Mouse (Mus musculus) embryonic fibroblast, embryonic 13.5 days (primary cell): ENCODE results near the gene 2010300C02Rik. TPM values are rescaled to one million over a fixed set of nuclear protein-coding genes. Genes with fewer than 3 reads are reported as not detected.

Experiments
- H3K27ac ChIP-seq: 2 replicates; pipeline ENCODE4 v1.5.1; 2012; ENCODE audit warnings: low read length, control low read depth, inconsistent platforms; ENCODE audit not compliant: insufficient read depth
- H3K4me1 ChIP-seq: 2 replicates; pipeline ENCODE4 v1.6.1; 2011; ENCODE audit warnings: low read length; ENCODE audit not compliant: control insufficient read depth, insufficient read depth
- H3K4me3 ChIP-seq: 2 replicates; pipeline ENCODE4 v1.5.1; 2011; ENCODE audit warnings: mild to moderate bottlenecking, control low read depth, low read length; ENCODE audit not compliant: insufficient read depth
- CTCF ChIP-seq: IDR thresholded peaks from 2 replicates; pipeline ENCODE4 v1.5.1; 2011; ENCODE audit warnings: mild to moderate bottlenecking, control low read depth, low read length, moderate library complexity, borderline replicate concordance; ENCODE audit not compliant: insufficient read depth
- POLR2A ChIP-seq: IDR thresholded peaks from 2 replicates; pipeline ENCODE4 v1.6.1; 2011; ENCODE audit warnings: low read depth, mild to moderate bottlenecking, control low read depth, low read length, moderate library complexity
- polyA plus RNA-seq: library from polyadenylated mRNA; stranded (reverse); fragments of >200 nt; gene quantifications from 2 replicates; pipeline ENCODE4 v1.2.4, GENCODE M21; 2011; ENCODE audit warnings: low read depth; ENCODE audit not compliant: missing spikeins, insufficient read length

2010300C02Rik gene
- polyA plus RNA-seq, 1 experiment: 0.18 TPM

DNA sequence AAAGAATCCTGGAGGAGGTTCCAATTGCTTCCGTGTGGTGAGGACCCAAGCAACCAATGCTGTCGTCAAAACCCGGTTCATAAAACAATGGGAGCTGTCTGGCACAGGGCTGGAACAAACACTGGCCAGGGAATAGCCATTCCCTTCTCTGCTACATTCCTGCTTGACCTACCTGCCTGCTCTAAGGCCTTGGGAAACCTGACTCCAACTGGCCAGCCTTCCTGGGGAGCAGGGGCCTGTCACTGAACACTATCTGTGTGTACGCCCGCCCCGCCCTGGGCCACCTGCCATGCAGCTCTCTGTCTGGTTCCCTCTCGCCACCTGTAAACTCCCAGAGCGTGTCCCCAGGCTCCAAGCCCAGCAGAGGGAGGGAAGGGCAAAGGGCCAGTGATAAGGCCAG is 25.5 kb downstream of the 2010300C02Rik start:
- Histone ChIP-seq H3K4me1 (no peaks in the 10 kb centered on the region), H3K27ac (no peak overlapping the region), H3K4me3 (no peak overlapping the region)
- TF ChIP-seq POLR2A (no peak), CTCF (no peak)

- TF ChIP-seq POLR2A (no peak), CTCF (no peak)
- H3K4me1 ChIP-seq: no peaks in the 10 kb centered on the region
- H3K4me3 ChIP-seq: no peak overlapping the region
- H3K27ac ChIP-seq: no peak overlapping the region
Measured at GRCm38 (mm10) chr1:37691179-37691578, 28.7 kb downstream of the 2010300C02Rik start.

- TF ChIP-seq POLR2A: no peak
- TF ChIP-seq CTCF: no peak
- no peak overlapping the region for H3K4me3 ChIP-seq
- H3K4me1 ChIP-seq: no peaks in the 10 kb centered on the region
- no peak overlapping the region for H3K27ac ChIP-seq
Measured at GRCm38 (mm10) chr1:37690665-37691064, 29.2 kb downstream of the 2010300C02Rik start.

DNA sequence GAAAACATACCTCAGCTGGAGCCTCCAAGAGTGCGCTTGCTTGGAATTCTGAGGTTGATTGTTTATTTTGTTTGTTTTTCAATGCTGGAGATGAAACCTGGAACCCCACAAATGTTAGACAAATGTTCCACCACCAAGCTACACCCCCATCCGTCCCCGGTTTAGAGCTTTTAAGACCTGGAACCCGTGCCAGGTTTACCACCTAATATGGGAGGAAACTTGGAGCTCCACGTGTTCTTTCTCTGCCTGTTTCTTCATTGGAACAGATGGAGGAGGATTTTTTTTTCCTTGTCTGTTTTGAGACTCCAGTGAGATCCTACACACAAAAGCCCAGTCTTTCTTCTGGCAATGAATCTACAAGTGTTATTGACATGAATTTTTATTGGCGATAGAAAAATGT is 30.2 kb downstream of the 2010300C02Rik start:
- Histone ChIP-seq H3K27ac (no peak overlapping the region), H3K4me1 (no peaks in the 10 kb centered on the region), H3K4me3 (no peak overlapping the region)
- TF ChIP-seq POLR2A (no peak), CTCF (no peak)

GRCm38 (mm10) chr1:37688351-37688750 is 31.5 kb downstream of the 2010300C02Rik start:
- no peak for TF ChIP-seq CTCF
- TF ChIP-seq POLR2A: no peak
- Histone ChIP-seq H3K4me3 (no peak overlapping the region), H3K27ac (no peak overlapping the region), H3K4me1 (no peaks in the 10 kb centered on the region)

DNA sequence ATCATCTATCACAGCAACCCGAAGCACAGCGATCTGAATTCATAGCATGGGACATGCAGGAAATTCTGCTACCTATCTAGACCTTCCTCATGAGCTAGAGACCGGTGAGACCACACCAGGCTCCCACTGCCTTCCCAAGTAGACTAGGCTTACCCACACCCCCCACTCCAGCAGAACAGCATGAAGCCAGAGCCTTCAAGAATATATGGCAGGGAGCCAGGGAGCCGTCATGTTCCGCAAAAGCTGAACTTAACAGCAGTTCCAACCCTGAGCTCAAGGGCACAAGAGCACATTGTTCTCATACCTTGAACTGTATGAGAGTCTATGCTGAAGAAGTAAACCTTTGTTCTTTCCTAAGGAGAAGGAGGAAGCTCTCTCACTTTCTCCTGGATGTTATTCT is 32.4 kb downstream of the 2010300C02Rik start:
- no peak overlapping the region for H3K27ac ChIP-seq
- no peak overlapping the region for H3K4me3 ChIP-seq
- TF ChIP-seq CTCF (no peak), POLR2A (no peak)
- no peaks in the 10 kb centered on the region for H3K4me1 ChIP-seq

DNA sequence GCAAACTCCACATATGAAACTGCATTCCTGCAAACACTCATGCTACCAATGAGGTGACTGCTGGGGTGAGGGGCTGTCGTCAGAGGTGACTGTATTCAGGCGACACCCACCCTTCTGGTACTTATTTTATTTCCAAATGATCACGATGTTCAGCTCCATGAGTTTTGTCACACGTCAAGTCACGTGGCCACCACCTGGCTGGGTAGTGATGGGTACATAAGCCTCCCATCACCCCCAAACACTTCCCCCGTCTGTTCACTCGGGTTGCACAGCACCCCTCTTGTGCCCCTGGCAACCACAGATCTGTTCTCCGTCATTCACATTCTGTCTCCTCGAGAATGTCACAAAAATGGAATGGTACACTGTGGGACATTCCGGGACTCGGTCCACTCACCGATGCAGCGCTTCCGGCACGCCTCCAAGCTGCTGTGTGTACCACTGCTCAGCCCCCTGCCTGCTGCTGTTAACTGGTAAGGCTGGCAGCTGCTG is 32.9 kb downstream of the 2010300C02Rik start:
- Histone ChIP-seq H3K4me1 (no peaks in the 10 kb centered on the region), H3K27ac (no peak overlapping the region), H3K4me3 (no peak overlapping the region)
- TF ChIP-seq CTCF: no peak
- TF ChIP-seq POLR2A: no peak

DNA sequence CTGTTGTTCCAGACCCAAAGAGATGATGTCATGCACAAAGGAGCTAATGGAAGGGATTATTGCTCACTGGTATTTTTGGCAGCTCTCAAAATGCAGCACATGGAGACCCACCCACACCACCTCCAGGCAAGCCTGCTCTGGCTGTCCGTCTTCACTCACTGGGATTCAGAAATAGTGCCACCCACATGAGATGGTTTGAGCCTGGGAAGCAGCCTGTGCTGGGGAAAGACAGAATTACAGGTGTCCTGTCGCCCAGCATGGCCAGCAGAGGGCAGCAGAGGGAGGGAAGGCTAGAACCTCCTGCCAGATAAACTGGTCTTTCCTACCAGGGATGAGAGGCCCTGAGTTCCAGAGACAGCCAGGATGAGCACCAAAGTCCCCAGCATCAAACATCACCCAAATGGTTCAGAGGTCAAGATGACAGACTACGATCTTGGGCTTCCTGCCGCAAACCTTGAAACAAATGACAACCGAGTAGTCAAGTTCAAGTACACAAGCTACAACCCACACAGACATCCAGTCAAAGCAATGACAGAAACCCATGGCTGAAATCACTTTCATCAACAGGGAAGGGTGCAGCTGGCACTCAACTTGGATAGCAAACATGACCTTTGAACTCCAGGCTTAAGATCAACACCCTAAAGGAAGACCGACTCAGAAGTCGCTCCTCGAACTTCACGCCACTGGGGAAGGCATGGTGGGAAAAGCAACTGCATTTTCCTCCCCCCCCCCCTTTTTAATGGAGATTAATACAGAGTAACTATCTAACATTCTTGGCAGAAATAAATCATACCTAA is 41.4 kb downstream of the 2010300C02Rik start:
- Histone ChIP-seq H3K4me1 (no peaks in the 10 kb centered on the region), H3K27ac (no peak overlapping the region), H3K4me3 (no peak overlapping the region)
- TF ChIP-seq POLR2A (no peak), CTCF (peak; percentile 95)

DNA sequence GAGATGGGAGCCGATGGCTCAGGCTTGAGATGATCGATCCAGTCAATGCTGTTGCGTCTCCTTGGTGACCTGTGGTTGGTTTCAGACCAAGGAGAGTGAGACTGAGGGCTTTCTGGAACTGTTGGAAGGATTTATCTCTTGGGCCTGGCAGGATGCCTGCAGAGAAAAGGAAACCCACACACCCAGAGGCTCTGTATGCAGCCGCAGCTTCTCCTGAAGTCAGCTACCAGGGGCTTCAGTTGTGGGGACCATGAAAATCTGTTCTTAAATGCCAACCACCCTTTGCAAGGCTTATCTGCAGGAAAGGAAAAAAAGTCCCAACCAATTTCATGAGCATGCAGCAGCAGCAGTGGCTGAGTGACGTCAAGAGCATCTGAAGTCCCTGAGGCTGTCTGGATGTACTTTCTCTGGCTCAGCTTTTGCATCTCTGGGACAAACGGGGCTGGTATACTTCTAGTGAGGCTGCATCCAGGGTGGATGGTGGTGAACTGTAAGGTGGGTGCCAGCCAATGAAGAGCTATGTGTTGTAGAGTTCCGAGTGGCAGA is 42.8 kb downstream of the 2010300C02Rik start:
- no peak for TF ChIP-seq POLR2A
- TF ChIP-seq CTCF: no peak
- Histone ChIP-seq H3K4me3 (no peak overlapping the region), H3K27ac (no peak overlapping the region), H3K4me1 (no peaks in the 10 kb centered on the region)

- Histone ChIP-seq H3K4me1 (no peaks in the 10 kb centered on the region), H3K27ac (no peak overlapping the region), H3K4me3 (no peak overlapping the region)
- no peak for TF ChIP-seq CTCF
- no peak for TF ChIP-seq POLR2A
Measured at GRCm38 (mm10) chr1:37675444-37675843, 44.4 kb downstream of the 2010300C02Rik start.
